8 mouse cellular contexts compared by ENCODE assay signal in genomic region chr16:96128466-96128865, GRCm38 (mm10). TPM values are rescaled to one million over a fixed set of nuclear protein-coding genes. Genes with fewer than 3 reads are reported as not detected.
A peak's percentile ranks its signal among the peaks of the same experiment; 100 is the strongest.
DNase-seq lines count a peak whose midpoint lies in the region; ATAC-seq and TF ChIP-seq lines count a peak whose summit lies in the region.

No protein-coding gene starts in this region.

- ATAC-seq in heart, postnatal 0 days (ENCODE audit: insufficient read depth, low read depth): no peak
- ATAC-seq in hindbrain, embryonic 13.5 days (ENCODE audit: low FRiP score): no peak
- no peak for ATAC-seq in midbrain, embryonic 13.5 days

- DNase-seq in heart, postnatal 0 days (ENCODE audit: low spot score): no peak
- no peak for DNase-seq in heart, postnatal 36 days
- DNase-seq in brain, embryonic 14.5 days (ENCODE audit: low read depth): peak; percentile 42
- no peak for DNase-seq in adrenal gland, postnatal 36 days
- no peak for DNase-seq in adrenal gland, adult 18-20 months (ENCODE audit: low spot score in 2 of 2)
- DNase-seq in Muller cell, postnatal 12 days (ENCODE audit: inconsistent ontology term): no peak

- H3K27ac ChIP-seq in heart, postnatal 0 days (ENCODE audit: low read depth): peak overlapping the region; percentile 98
- H3K27ac ChIP-seq in hindbrain, embryonic 13.5 days: peak overlapping the region; percentile 99
- peak overlapping the region; percentile 99 for H3K27ac ChIP-seq in midbrain, embryonic 13.5 days

- TF ChIP-seq POLR2A in brain, embryonic 14.5 days (IDR thresholded peaks at IDR 0.05; ENCODE audit: borderline replicate concordance, extremely low read depth, insufficient read depth, insufficient read length, poor library complexity, severe bottlenecking): no peak

- peaks cover 25% of the 10 kb centered on the region for H3K36me3 ChIP-seq in heart, postnatal 0 days (replicated peaks; ENCODE audit: control insufficient read depth, insufficient read depth, low read length)
- peaks cover 31% of the 10 kb centered on the region for H3K36me3 ChIP-seq in hindbrain, embryonic 13.5 days
- peaks cover 29% of the 10 kb centered on the region for H3K36me3 ChIP-seq in midbrain, embryonic 13.5 days

- H3K9ac ChIP-seq in heart, postnatal 0 days (replicated peaks; ENCODE audit: low read depth, low read length): peak overlapping the region; percentile 84
- H3K9ac ChIP-seq in hindbrain, embryonic 13.5 days: peak overlapping the region; percentile 82
- H3K9ac ChIP-seq in midbrain, embryonic 13.5 days (replicated peaks): peak overlapping the region; percentile 79

- TF ChIP-seq CTCF in heart, postnatal 0 days (IDR thresholded peaks at IDR 0.05; ENCODE audit: low read depth): no peak
- TF ChIP-seq CTCF in brain, embryonic 14.5 days (IDR thresholded peaks at IDR 0.05; ENCODE audit: borderline replicate concordance, extremely low read depth, insufficient read depth, insufficient read length): no peak

- peaks cover 20% of the 10 kb centered on the region for H3K4me1 ChIP-seq in heart, postnatal 0 days (ENCODE audit: control insufficient read depth, insufficient read depth)
- H3K4me1 ChIP-seq in hindbrain, embryonic 13.5 days (replicated peaks): peaks cover 36% of the 10 kb centered on the region
- H3K4me1 ChIP-seq in midbrain, embryonic 13.5 days (replicated peaks): peaks cover 41% of the 10 kb centered on the region

- no peaks in the 10 kb centered on the region for H3K9me3 ChIP-seq in heart, postnatal 0 days (replicated peaks; ENCODE audit: control insufficient read depth, low read length)
- no peaks in the 10 kb centered on the region for H3K9me3 ChIP-seq in hindbrain, embryonic 13.5 days
- H3K9me3 ChIP-seq in midbrain, embryonic 13.5 days: no peaks in the 10 kb centered on the region

- 3% methylated on average over 9 of the region's 9 CpGs for WGBS in heart, postnatal 0 days
- WGBS in hindbrain, embryonic 13.5 days: 1% methylated on average over 9 of the region's 9 CpGs
- 1% methylated on average over 9 of the region's 9 CpGs for WGBS in midbrain, embryonic 13.5 days

- intact Hi-C loops in heart, postnatal 36 days (cut with DNase I): loop anchor here (2.0 kb wide), 1 partner anchor 16 kb away; the partner anchor contains the start of gene Wrb

- peak overlapping the region; percentile 69 for H3K4me3 ChIP-seq in heart, postnatal 0 days (ENCODE audit: low read depth, low read length)
- H3K4me3 ChIP-seq in hindbrain, embryonic 13.5 days: peak overlapping the region; percentile 92
- peak overlapping the region; percentile 94 for H3K4me3 ChIP-seq in midbrain, embryonic 13.5 days (replicated peaks)

- H3K27me3 ChIP-seq in heart, postnatal 0 days (ENCODE audit: control insufficient read depth, insufficient read depth, low read length): no peaks in the 10 kb centered on the region
- no peaks in the 10 kb centered on the region for H3K27me3 ChIP-seq in hindbrain, embryonic 13.5 days
- peaks cover 18% of the 10 kb centered on the region for H3K27me3 ChIP-seq in midbrain, embryonic 13.5 days

- TF ChIP-seq EP300 in heart, postnatal 0 days (IDR thresholded peaks at IDR 0.05; ENCODE audit: low read depth): no peak

- peak overlapping the region; percentile 84 for H3K4me2 ChIP-seq in heart, postnatal 0 days (ENCODE audit: low read depth, low read length)
- peak overlapping the region; percentile 55 for H3K4me2 ChIP-seq in hindbrain, embryonic 13.5 days
- H3K4me2 ChIP-seq in midbrain, embryonic 13.5 days (replicated peaks): peak overlapping the region; percentile 82

RNA-seq across cellular contexts. Expression of gene Hmgn1, which starts 0.9 kb away (rescaled TPM):
- 56.7 and 76.8 TPM in 2 replicates for total RNA-seq in heart, postnatal 0 days (2014; rRNA removed; ENCODE audit: low replicate concordance)
- 157 and 159 TPM in 2 replicates for polyA plus RNA-seq in heart, postnatal 0 days (2015; fragmentation: Nextera tagmentation; extraction: Ambion mirVana)
- 10 to 100 TPM; 45.2 to 52.8 TPM for total RNA-seq in heart, postnatal 36 days (2021)
- 280 and 336 TPM in 2 replicates for polyA plus RNA-seq in brain, embryonic 14.5 days (2012; rRNA removed)
- 433 and 477 TPM in 2 replicates for polyA plus RNA-seq in hindbrain, embryonic 13.5 days (2015; fragmentation: Nextera tagmentation; extraction: Ambion mirVana)
- 509 and 559 TPM in 2 replicates for polyA plus RNA-seq in midbrain, embryonic 13.5 days (2015; fragmentation: Nextera tagmentation; extraction: Ambion mirVana)
- 100 to 1,000 TPM; 231 to 239 TPM for total RNA-seq in adrenal gland, postnatal 36 days (2021)
- 100 to 1,000 TPM; 209 to 228 TPM for total RNA-seq in adrenal gland, adult 18-20 months (2021)

RNA-seq across cellular contexts. Expression of gene Wrb, which starts 16.7 kb away (rescaled TPM):
- total RNA-seq in heart, postnatal 0 days (2014; rRNA removed; ENCODE audit: low replicate concordance): 38.3 and 54.7 TPM in 2 replicates
- polyA plus RNA-seq in heart, postnatal 0 days (2015; fragmentation: Nextera tagmentation; extraction: Ambion mirVana): 28.4 and 28.9 TPM in 2 replicates
- total RNA-seq in heart, postnatal 36 days (2021): 10 to 100 TPM; 14.3 to 15.5 TPM
- polyA plus RNA-seq in brain, embryonic 14.5 days (2012; rRNA removed): 151 and 176 TPM in 2 replicates
- 169 and 172 TPM in 2 replicates for polyA plus RNA-seq in hindbrain, embryonic 13.5 days (2015; fragmentation: Nextera tagmentation; extraction: Ambion mirVana)
- 167 and 171 TPM in 2 replicates for polyA plus RNA-seq in midbrain, embryonic 13.5 days (2015; fragmentation: Nextera tagmentation; extraction: Ambion mirVana)
- 10 to 100 TPM; 29.2 to 39.2 TPM for total RNA-seq in adrenal gland, postnatal 36 days (2021)
- total RNA-seq in adrenal gland, adult 18-20 months (2021): 10 to 100 TPM; 32.5 to 33.0 TPM

RNA-seq across cellular contexts. Expression of gene Brwd1, which starts 46.1 kb away (rescaled TPM):
- 69.0 and 72.1 TPM in 2 replicates for total RNA-seq in heart, postnatal 0 days (2014; rRNA removed; ENCODE audit: low replicate concordance)
- 53.0 and 55.9 TPM in 2 replicates for polyA plus RNA-seq in heart, postnatal 0 days (2015; fragmentation: Nextera tagmentation; extraction: Ambion mirVana)
- total RNA-seq in heart, postnatal 36 days (2021): 10 to 100 TPM; 74.1 to 89.9 TPM
- polyA plus RNA-seq in brain, embryonic 14.5 days (2012; rRNA removed): 173 and 181 TPM in 2 replicates
- 279 and 297 TPM in 2 replicates for polyA plus RNA-seq in hindbrain, embryonic 13.5 days (2015; fragmentation: Nextera tagmentation; extraction: Ambion mirVana)
- polyA plus RNA-seq in midbrain, embryonic 13.5 days (2015; fragmentation: Nextera tagmentation; extraction: Ambion mirVana): 287 and 303 TPM in 2 replicates
- 10 to 100 TPM; 67.7 to 76.0 TPM for total RNA-seq in adrenal gland, postnatal 36 days (2021)
- 10 to 100 TPM; 60.7 to 62.5 TPM for total RNA-seq in adrenal gland, adult 18-20 months (2021)
